Mouse (Mus musculus) bone marrow, adult 2 months (tissue): ENCODE measurements around the gene Herc4.
"Not testable (repeated sequence)": the region's sequence is repeated elsewhere in the genome, so short reads cannot be mapped to it uniquely, and the experiment has no call there.

Experiments
- CTCF ChIP-seq: fragments of 200-500 bp; IDR thresholded peaks from 2 replicates; pipeline ENCODE4 v1.5.1; 2011; ENCODE audit warnings: low read length, control low read depth; ENCODE audit not compliant: control insufficient read depth, insufficient read depth
- POLR2A ChIP-seq: fragments of 200-500 bp; IDR thresholded peaks from 2 replicates; pipeline ENCODE4 v1.6.1; 2011; ENCODE audit warnings: low read depth, mild to moderate bottlenecking, control low read depth, low read length, borderline replicate concordance; ENCODE audit not compliant: control insufficient read depth

GRCm38 (mm10) chr10:63351099-63351498, 107.5 kb downstream of the Herc4 start:
- not testable (repeated sequence) for TF ChIP-seq CTCF, POLR2A
